Mouse (Mus musculus): ENCODE measurements around the gene Capn3.

The Capn3 gene

GRCm38 (mm10) chr2:120455719-120456118 lies at the start of gene Capn3:
Gene Capn3, plus strand, starts transcription at chr2:120456019.
- DNase-seq (ENCODE audit: low spot score), result no peak

GRCm38 (mm10) chr2:120411096-120411628 lies 44.7 kb upstream of the Capn3 start:
- DNase-seq (ENCODE audit: low spot score), result no peak

- DNase-seq (ENCODE audit: low spot score), result no peak
Observed at GRCm38 (mm10) chr2:120414113-120414512, 41.7 kb upstream of the Capn3 start.

GRCm38 (mm10) chr2:120414738-120415414 lies 40.9 kb upstream of the Capn3 start:
- no peak for DNase-seq (ENCODE audit: low spot score)

GRCm38 (mm10) chr2:120424386-120424785 lies 31.4 kb upstream of the Capn3 start:
- DNase-seq (ENCODE audit: low spot score), result no peak

GRCm38 (mm10) chr2:120444486-120444885 lies 11.3 kb upstream of the Capn3 start:
- DNase-seq (ENCODE audit: low spot score), result no peak

- no peak for DNase-seq (ENCODE audit: low spot score)
Observed at GRCm38 (mm10) chr2:120446373-120446772, 9.4 kb upstream of the Capn3 start.

GRCm38 (mm10) chr2:120447306-120447705 lies 8.5 kb upstream of the Capn3 start:
- no peak for DNase-seq (ENCODE audit: low spot score)

GRCm38 (mm10) chr2:120450724-120451123 lies 5.1 kb upstream of the Capn3 start:
- no peak for DNase-seq (ENCODE audit: low spot score)

GRCm38 (mm10) chr2:120452600-120452999 lies 3.2 kb upstream of the Capn3 start:
- no peak for DNase-seq (ENCODE audit: low spot score)

GRCm38 (mm10) chr2:120454987-120455386 lies 832 bp upstream of the Capn3 start:
- DNase-seq (ENCODE audit: low spot score), result no peak

- DNase-seq (ENCODE audit: low spot score), result no peak
Observed at GRCm38 (mm10) chr2:120460216-120460615, 4.4 kb downstream of the Capn3 start.

- DNase-seq (ENCODE audit: low spot score), result no peak
Observed at GRCm38 (mm10) chr2:120463328-120463727, 7.5 kb downstream of the Capn3 start.

GRCm38 (mm10) chr2:120464091-120464490 lies 8.3 kb downstream of the Capn3 start:
- DNase-seq (ENCODE audit: low spot score), result no peak

- no peak for DNase-seq (ENCODE audit: low spot score)
Observed at GRCm38 (mm10) chr2:120464732-120465396, 9.0 kb downstream of the Capn3 start.

- DNase-seq (ENCODE audit: low spot score), result no peak
Observed at GRCm38 (mm10) chr2:120465397-120465785, 9.6 kb downstream of the Capn3 start.

GRCm38 (mm10) chr2:120468011-120468410 lies 12.2 kb downstream of the Capn3 start:
- no peak for DNase-seq (ENCODE audit: low spot score)

- DNase-seq (ENCODE audit: low spot score), result no peak
Observed at GRCm38 (mm10) chr2:120469220-120469619, 13.4 kb downstream of the Capn3 start.

- DNase-seq (ENCODE audit: low spot score), result no peak
Observed at GRCm38 (mm10) chr2:120469715-120470114, 13.9 kb downstream of the Capn3 start.

GRCm38 (mm10) chr2:120470856-120471255 lies 15.0 kb downstream of the Capn3 start:
- DNase-seq (ENCODE audit: low spot score), result no peak

GRCm38 (mm10) chr2:120476277-120477087 lies 20.7 kb downstream of the Capn3 start:
- DNase-seq (ENCODE audit: low spot score), result no peak

- DNase-seq (ENCODE audit: low spot score), result peak; percentile 51
Observed at GRCm38 (mm10) chr2:120478600-120478999, 22.8 kb downstream of the Capn3 start.

- no peak for DNase-seq (ENCODE audit: low spot score)
Observed at GRCm38 (mm10) chr2:120481921-120482320, 26.1 kb downstream of the Capn3 start.

Measured in MN1 (cell line).